Mouse (Mus musculus) hindbrain, postnatal 0 days (tissue): Measurements from ENCODE around the gene Fam114a1. TPM values are rescaled to one million over a fixed set of nuclear protein-coding genes. Genes with fewer than 3 reads are reported as not detected.
A peak's percentile ranks its signal among the peaks of the same experiment; 100 is the strongest.

ENCODE experiments used
- ATAC-seq: fragments of 200-750 bp; cut with Nextera tagmentation; 2 replicates; pipeline ENCODE4 v1.8.0; 2017; ENCODE audit warnings: mild to moderate bottlenecking, moderate TSS enrichment, moderate library complexity
- DNase-seq: peaks from one replicate; pipeline ENCODE4 v3.0.0-alpha.2; 2015; ENCODE audit warnings: low spot score
- H3K27ac ChIP-seq: fragments of 300-500 bp; sonication (generic); 2 replicates; pipeline ENCODE4 v1.5.1; 2014; ENCODE audit warnings: mild to moderate bottlenecking
- H3K27me3 ChIP-seq: fragments of 300-500 bp; sonication (generic); 2 replicates; pipeline ENCODE4 v1.6.1; 2014; ENCODE audit warnings: low read length, mixed read lengths; ENCODE audit not compliant: insufficient read depth
- H3K36me3 ChIP-seq: fragments of 300-500 bp; sonication (generic); 2 replicates; pipeline ENCODE4 v1.6.1; 2014; ENCODE audit warnings: low read length, mixed read lengths; ENCODE audit not compliant: insufficient read depth
- H3K4me1 ChIP-seq: fragments of 300-500 bp; sonication (generic); 2 replicates; pipeline ENCODE4 v1.6.1; 2014; ENCODE audit warnings: antibody characterized with exemption, low read length, mixed read lengths; ENCODE audit not compliant: insufficient read depth
- H3K4me2 ChIP-seq: fragments of 300-500 bp; sonication (generic); 2 replicates; pipeline ENCODE4 v1.6.1; 2014; ENCODE audit warnings: low read depth, mild to moderate bottlenecking, low read length, moderate library complexity, mixed read lengths
- H3K4me3 ChIP-seq: fragments of 300-500 bp; sonication (generic); 2 replicates; pipeline ENCODE4 v1.5.1; 2014; ENCODE audit warnings: low read length
- H3K9ac ChIP-seq: fragments of 300-500 bp; sonication (generic); replicated peaks from 2 replicates; pipeline ENCODE4 v1.6.1; 2014; ENCODE audit warnings: mild to moderate bottlenecking, low read length, moderate library complexity, mixed read lengths
- H3K9me3 ChIP-seq: fragments of 300-500 bp; sonication (generic); 2 replicates; pipeline ENCODE4 v1.6.1; 2016; ENCODE audit warnings: low read length, mixed read lengths
- CTCF ChIP-seq: IDR thresholded peaks from 2 replicates; pipeline ENCODE4 v1.5.1; 2016; ENCODE audit warnings: antibody characterized with exemption, control low read depth, low read depth
- WGBS: fragments of 180-500 bp; shearing (Covaris S2); extraction: QIAGEN DNeasy Blood & Tissue Kit; methylation state at CpG from one replicate; pipeline ENCODE4 v1.1.7; 2014; 5-methylcytosine and 5-hydroxymethylcytosine counted together
- polyA plus RNA-seq: library from polyadenylated mRNA; unstranded; fragments of >200 nt; fragmentation: Nextera tagmentation; extraction: Ambion mirVana; gene quantifications from 2 replicates; pipeline ENCODE4 v1.2.1, GENCODE M21; 2015
- total RNA-seq: library from RNA; depleted of rRNA; stranded (reverse); fragments of >200 nt; gene quantifications from 2 replicates; pipeline ENCODE4 v1.2.3, GENCODE M21; 2014

Fam114a1 gene
- total and polyA plus RNA-seq, 2 experiments from 2014 or later: 3.9 to 7.3 TPM

DNA sequence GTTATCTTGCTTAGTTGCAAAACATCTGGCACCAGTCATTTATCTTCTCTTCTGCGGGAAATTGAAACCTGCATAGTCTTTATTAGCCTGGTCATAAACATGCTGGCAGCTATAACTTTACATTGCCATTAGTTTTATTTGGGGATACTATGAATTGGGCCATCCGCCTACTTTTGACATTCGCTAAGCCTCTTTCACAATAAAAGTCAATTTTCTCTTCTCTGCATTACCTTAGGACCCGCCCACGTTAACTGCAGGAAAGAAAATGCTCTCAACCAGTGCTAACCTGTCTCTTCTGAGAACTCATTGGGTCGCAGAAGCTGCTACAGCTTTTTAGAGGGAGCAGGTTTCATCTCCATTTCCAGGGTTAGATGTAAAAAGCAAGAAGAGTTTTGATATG lies 98.3 kb downstream of the Fam114a1 start:
- H3K27me3 ChIP-seq: no peaks in the 10 kb centered on the region
- ATAC-seq: no peak
- no peak for DNase-seq
- H3K4me2 ChIP-seq: no peak overlapping the region
- no peak overlapping the region for H3K27ac ChIP-seq
- no peaks in the 10 kb centered on the region for H3K36me3 ChIP-seq
- no peaks in the 10 kb centered on the region for H3K9me3 ChIP-seq
- no peaks in the 10 kb centered on the region for H3K4me1 ChIP-seq
- H3K9ac ChIP-seq: no peak overlapping the region
- WGBS: 88% methylated on average over 6 of the region's 6 CpGs
- no peak for TF ChIP-seq CTCF
- no peak overlapping the region for H3K4me3 ChIP-seq

DNA sequence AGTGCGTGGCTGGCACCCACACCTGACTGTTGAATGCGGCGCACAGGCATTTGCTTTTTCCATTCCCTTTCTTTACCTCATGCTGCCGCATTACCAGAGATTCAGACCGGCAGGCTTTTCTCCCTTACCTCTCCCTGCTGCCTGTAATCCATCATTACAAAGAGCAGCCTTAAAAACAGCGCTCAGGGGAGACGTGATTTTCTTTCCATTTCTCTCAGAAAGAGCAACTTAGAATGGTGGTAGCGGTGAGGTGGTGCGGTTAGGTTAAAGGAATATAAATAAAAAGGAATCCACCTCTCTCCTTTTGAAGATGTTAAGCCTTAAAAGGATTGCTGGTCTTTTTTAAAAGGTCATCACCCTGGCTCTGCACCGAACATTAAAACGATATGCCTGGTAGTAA lies 100.0 kb downstream of the Fam114a1 start:
- no peak overlapping the region for H3K4me2 ChIP-seq
- DNase-seq (no peak), ATAC-seq (no peak)
- H3K4me1 ChIP-seq: no peaks in the 10 kb centered on the region
- WGBS: 64% methylated on average over 11 of the region's 11 CpGs
- H3K4me3 ChIP-seq: no peak overlapping the region
- H3K9ac ChIP-seq: no peak overlapping the region
- H3K27me3 ChIP-seq: no peaks in the 10 kb centered on the region
- H3K36me3 ChIP-seq: no peaks in the 10 kb centered on the region
- TF ChIP-seq CTCF: no peak
- H3K9me3 ChIP-seq: no peaks in the 10 kb centered on the region
- H3K27ac ChIP-seq: no peak overlapping the region

DNA sequence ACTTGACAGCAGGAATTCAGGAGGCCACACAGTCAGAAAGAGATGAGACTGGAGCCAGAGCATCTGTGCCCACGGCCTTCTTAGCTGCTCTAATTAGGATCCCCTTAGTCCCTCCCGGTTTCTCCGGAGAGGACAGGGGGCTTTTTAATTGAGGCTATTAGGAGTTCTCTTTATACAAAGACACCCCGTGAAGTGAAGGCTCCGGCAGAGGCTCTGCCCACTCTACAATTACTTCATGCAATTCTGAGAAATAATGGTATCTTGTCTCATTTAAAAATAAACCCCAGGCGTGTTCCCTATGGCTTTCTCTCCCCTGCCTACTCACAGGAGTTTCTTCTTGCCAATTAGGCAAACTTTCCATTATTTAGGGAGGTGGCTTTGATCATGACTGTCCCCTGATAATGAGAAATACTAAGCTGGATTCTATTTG lies 101.8 kb downstream of the Fam114a1 start:
- H3K4me2 ChIP-seq: no peak overlapping the region
- H3K36me3 ChIP-seq: no peaks in the 10 kb centered on the region
- no peak overlapping the region for H3K4me3 ChIP-seq
- TF ChIP-seq CTCF: no peak
- no peaks in the 10 kb centered on the region for H3K9me3 ChIP-seq
- no peaks in the 10 kb centered on the region for H3K4me1 ChIP-seq
- H3K27ac ChIP-seq: no peak overlapping the region
- peak; percentile 15 for DNase-seq
- no peak overlapping the region for H3K9ac ChIP-seq
- H3K27me3 ChIP-seq: no peaks in the 10 kb centered on the region
- WGBS: 15% methylated on average over 6 of the region's 6 CpGs
- ATAC-seq: peak; percentile 51; the same call in 1 of the 2 replicates

DNA sequence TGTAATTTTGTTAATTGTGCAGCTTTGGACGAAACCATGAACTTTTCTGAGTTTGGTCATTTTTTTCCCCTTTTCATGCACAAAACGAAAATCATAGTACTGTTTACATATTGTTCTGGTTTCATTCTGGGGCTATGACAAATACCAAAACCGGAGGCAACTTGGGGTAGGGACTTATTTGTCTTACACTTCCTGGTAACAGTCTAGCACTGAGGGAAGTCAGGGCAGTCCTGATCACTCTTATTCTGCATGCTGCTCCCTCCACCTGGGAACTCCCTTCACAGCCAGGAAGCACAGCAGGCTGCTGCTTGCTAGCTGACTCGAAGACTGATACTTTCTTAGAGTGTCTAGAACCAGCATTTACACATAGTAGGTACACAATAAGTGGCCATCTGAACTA lies 103.4 kb downstream of the Fam114a1 start:
- H3K27me3 ChIP-seq: no peaks in the 10 kb centered on the region
- 76% methylated on average over 4 of the region's 4 CpGs for WGBS
- no peak for ATAC-seq
- DNase-seq: no peak
- H3K27ac ChIP-seq: no peak overlapping the region
- no peaks in the 10 kb centered on the region for H3K36me3 ChIP-seq
- no peak overlapping the region for H3K9ac ChIP-seq
- H3K4me1 ChIP-seq: no peaks in the 10 kb centered on the region
- no peak for TF ChIP-seq CTCF
- no peak overlapping the region for H3K4me2 ChIP-seq
- no peak overlapping the region for H3K4me3 ChIP-seq
- no peaks in the 10 kb centered on the region for H3K9me3 ChIP-seq

DNA sequence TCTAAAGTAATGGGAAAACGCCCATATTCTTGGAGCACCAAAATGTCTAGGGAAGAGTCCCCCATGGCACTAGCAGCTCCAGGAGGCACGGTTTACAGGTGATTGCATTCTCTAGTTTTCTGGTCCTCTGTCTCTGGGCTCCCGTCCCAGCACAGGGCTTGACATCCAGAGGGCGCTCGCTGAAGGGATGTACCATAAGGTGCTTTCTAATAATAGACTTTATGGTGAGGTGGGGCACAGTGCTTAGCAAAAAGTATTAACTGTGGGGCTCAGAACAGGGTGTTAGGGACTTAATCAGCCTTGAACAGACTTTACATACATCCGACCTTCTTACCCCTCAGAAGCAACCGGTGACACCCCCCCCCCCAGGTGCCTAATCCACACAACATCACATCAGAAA lies 104.8 kb downstream of the Fam114a1 start:
- Histone ChIP-seq H3K9ac (no peak overlapping the region), H3K4me2 (no peak overlapping the region), H3K27ac (no peak overlapping the region), H3K27me3 (no peaks in the 10 kb centered on the region), H3K9me3 (no peaks in the 10 kb centered on the region), H3K4me3 (no peak overlapping the region), H3K36me3 (no peaks in the 10 kb centered on the region), H3K4me1 (no peaks in the 10 kb centered on the region)
- DNase-seq: no peak
- 66% methylated on average over 7 of the region's 7 CpGs for WGBS
- TF ChIP-seq CTCF: no peak
- no peak for ATAC-seq

DNA sequence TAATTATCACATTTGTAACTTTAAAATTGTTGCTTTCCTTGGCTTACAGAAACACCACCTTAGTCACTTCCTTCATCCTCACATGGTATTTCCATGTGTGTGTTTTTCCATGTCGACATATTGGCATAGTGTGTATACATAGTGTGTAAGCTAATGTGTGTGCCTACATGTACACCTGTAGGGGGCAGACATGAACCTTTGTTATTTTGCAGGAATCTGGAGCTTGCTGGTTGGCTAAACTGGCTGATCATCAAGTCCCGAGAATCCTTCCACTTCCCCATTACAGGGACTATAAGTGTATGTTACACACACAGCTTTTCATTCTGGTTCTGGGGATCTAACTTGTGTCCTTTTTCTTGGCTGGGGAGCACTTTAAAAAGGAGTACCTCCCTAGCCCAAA lies 106.2 kb downstream of the Fam114a1 start:
- Histone ChIP-seq H3K4me1 (no peaks in the 10 kb centered on the region), H3K9ac (no peak overlapping the region), H3K4me2 (no peak overlapping the region), H3K27me3 (no peaks in the 10 kb centered on the region), H3K4me3 (no peak overlapping the region), H3K27ac (no peak overlapping the region), H3K9me3 (no peaks in the 10 kb centered on the region), H3K36me3 (no peaks in the 10 kb centered on the region)
- TF ChIP-seq CTCF: peak; percentile 5; the same call in 1 of the 2 replicates
- no peak for DNase-seq
- 81% methylated on average over 2 of the region's 2 CpGs for WGBS
- no peak for ATAC-seq

DNA sequence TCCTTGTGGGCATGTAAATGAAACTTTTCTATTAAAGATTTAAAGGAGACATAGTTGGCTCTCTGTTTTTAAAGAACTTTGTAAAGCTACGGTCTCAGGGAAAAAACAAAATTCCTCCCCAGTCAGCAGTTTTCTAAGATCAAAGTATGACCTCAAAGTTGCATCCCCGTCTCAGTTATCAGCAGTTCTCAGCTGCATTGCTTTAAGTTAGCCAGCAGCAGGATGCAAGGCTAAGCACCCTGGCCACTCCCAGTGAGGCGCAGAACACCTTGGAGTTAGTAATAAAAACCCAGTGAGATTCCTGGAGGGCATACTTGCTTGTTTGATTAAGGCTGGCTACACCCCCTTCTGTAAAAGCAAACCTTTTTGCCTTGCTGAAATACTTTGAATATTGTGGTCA lies 106.9 kb downstream of the Fam114a1 start:
- H3K9ac ChIP-seq: no peak overlapping the region
- H3K4me2 ChIP-seq: no peak overlapping the region
- no peak for ATAC-seq
- no peak for DNase-seq
- 64% methylated on average over 3 of the region's 3 CpGs for WGBS
- H3K27me3 ChIP-seq: no peaks in the 10 kb centered on the region
- H3K27ac ChIP-seq: no peak overlapping the region
- no peaks in the 10 kb centered on the region for H3K36me3 ChIP-seq
- H3K4me3 ChIP-seq: no peak overlapping the region
- no peak for TF ChIP-seq CTCF
- no peaks in the 10 kb centered on the region for H3K4me1 ChIP-seq
- H3K9me3 ChIP-seq: no peaks in the 10 kb centered on the region

DNA sequence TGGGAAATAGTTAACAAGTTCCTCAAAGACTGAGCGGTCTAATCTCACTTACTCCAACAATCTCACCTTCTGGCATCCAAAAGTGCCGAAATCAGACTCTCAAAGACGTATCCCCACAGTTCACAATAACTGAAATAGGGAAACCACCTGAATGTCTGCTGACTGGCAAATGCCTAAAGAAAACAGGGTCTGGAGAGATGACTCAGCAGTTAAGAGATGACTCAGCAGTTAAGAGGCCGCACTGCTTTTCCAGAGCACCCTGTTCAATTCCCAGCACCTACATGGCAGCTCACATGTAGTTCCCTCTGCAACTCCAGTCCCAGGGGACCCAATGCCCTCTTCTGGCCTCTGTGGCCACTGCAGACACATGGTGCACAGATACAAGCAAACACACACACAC lies 108.2 kb downstream of the Fam114a1 start:
- H3K36me3 ChIP-seq: no peaks in the 10 kb centered on the region
- H3K4me2 ChIP-seq: no peak overlapping the region
- H3K27ac ChIP-seq: no peak overlapping the region
- no peak overlapping the region for H3K4me3 ChIP-seq
- 91% methylated on average over 4 of the region's 4 CpGs for WGBS
- no peak overlapping the region for H3K9ac ChIP-seq
- ATAC-seq (no peak), DNase-seq (no peak)
- TF ChIP-seq CTCF: no peak
- no peaks in the 10 kb centered on the region for H3K27me3 ChIP-seq
- no peaks in the 10 kb centered on the region for H3K4me1 ChIP-seq
- no peaks in the 10 kb centered on the region for H3K9me3 ChIP-seq
